Mouse (Mus musculus): ENCODE data around the gene Acads. TPM values are rescaled to one million over a fixed set of nuclear protein-coding genes. Genes with fewer than 3 reads are reported as not detected.
A peak's percentile ranks its signal among the peaks of the same experiment; 100 is the strongest.

Gene Acads
- polyA plus RNA-seq, 1 experiment from 2014 or later: 72.6 TPM

- H3K4me3 ChIP-seq: no peak overlapping the region
- peaks cover 9% of the 10 kb centered on the region; the same call in 1 of the 2 replicates for H3K9me3 ChIP-seq
- peaks cover 97% of the 10 kb centered on the region for H3K36me3 ChIP-seq (replicated peaks)
- H3K27ac ChIP-seq (replicated peaks): no peak overlapping the region
- H3K4me1 ChIP-seq: peaks cover 24% of the 10 kb centered on the region
- H3K27me3 ChIP-seq (replicated peaks; ENCODE audit: low read depth, poor library complexity, severe bottlenecking): no peaks in the 10 kb centered on the region
- WGBS: 82% methylated on average over 3 of the region's 3 CpGs
- no peak for DNase-seq (ENCODE audit: low spot score)
These were observed 28.2 kb upstream of the Acads start for GRCm38 (mm10) chr5:115147388-115147787.

GRCm38 (mm10) chr5:115146747-115147130 lies 27.6 kb upstream of the Acads start:
- peaks cover 9% of the 10 kb centered on the region; the same call in 1 of the 2 replicates for H3K9me3 ChIP-seq
- H3K4me3 ChIP-seq: no peak overlapping the region
- H3K4me1 ChIP-seq: peaks cover 19% of the 10 kb centered on the region
- no peaks in the 10 kb centered on the region for H3K27me3 ChIP-seq (replicated peaks; ENCODE audit: low read depth, poor library complexity, severe bottlenecking)
- H3K27ac ChIP-seq (replicated peaks): no peak overlapping the region
- H3K36me3 ChIP-seq (replicated peaks): peaks cover 100% of the 10 kb centered on the region
- DNase-seq (ENCODE audit: low spot score): no peak

GRCm38 (mm10) chr5:115145976-115146746 lies 27.0 kb upstream of the Acads start:
- peaks cover 95% of the 10 kb centered on the region for H3K36me3 ChIP-seq (replicated peaks)
- WGBS: 85% methylated on average over 6 of the region's 6 CpGs
- DNase-seq (ENCODE audit: low spot score): no peak

DNA sequence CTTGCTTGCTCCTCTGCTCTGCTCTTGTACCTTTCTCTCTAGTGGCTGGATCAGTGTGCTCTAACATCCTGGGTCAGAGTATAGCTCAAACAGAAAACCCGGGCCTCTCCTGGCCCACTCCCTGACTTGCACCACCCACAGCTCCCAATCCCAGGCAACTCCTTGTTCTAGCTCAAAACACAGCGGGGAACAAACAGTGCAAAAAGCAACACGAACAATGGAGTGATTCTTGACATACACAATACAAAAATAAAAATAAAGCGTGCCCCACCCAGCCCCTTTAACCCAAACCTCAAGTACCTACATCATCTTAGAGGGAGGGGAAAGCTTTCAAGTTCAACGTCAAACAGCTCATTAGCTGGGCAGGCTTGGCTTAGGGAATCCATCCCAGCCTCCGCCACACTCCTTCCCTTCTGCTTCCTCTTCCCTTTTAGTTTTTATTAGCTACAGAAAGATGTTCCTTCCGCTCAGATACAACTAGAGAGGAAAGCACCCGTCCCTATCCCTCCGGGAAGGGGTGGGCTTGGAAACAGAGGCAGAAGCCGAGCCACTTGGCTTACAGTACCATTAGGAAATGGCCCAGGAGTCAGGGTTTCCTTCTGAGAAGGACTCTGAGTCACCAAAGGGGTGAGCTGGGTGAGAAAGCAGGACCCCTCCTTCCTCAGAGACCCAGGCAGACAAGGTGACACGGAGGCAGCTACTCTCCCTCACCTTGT lies 26.3 kb upstream of the Acads start:
- WGBS: 85% methylated on average over 11 of the region's 11 CpGs
- Histone ChIP-seq H3K27ac (replicated peaks) (no peak overlapping the region), H3K27me3 (replicated peaks; ENCODE audit: low read depth, poor library complexity, severe bottlenecking) (no peaks in the 10 kb centered on the region), H3K9me3 (peaks cover 9% of the 10 kb centered on the region; the same call in 1 of the 2 replicates), H3K4me1 (peaks cover 20% of the 10 kb centered on the region), H3K36me3 (replicated peaks) (peaks cover 88% of the 10 kb centered on the region), H3K4me3 (no peak overlapping the region)
- no peak for DNase-seq (ENCODE audit: low spot score)

More at GRCm38 (mm10) chr5:115145976-115146746, 27.0 kb upstream of the Acads start:
- peaks cover 9% of the 10 kb centered on the region; the same call in 1 of the 2 replicates for H3K9me3 ChIP-seq
- H3K4me3 ChIP-seq: no peak overlapping the region
- no peak overlapping the region for H3K27ac ChIP-seq (replicated peaks)
- no peaks in the 10 kb centered on the region for H3K27me3 ChIP-seq (replicated peaks; ENCODE audit: low read depth, poor library complexity, severe bottlenecking)
- H3K4me1 ChIP-seq: peaks cover 15% of the 10 kb centered on the region

DNA sequence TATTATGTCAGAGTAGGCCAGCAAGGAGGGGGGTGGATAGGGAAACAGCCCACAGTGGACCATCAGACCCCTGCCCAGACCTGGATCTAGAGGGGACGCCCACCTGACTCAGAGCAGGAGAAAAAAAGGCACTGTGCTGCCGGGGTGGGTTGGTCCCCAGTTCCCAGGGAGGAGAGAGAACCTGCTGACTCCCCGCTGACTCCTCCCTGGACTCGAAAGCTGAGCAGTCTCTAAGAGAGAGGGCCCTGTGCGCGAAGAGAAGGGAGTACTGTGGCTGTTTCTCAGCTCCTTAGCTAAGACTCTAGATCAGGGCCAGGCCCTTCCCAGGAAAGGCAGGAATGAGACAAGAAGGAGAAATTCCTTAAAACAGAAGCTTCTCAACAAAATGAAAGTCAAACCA lies 25.3 kb upstream of the Acads start:
- H3K27ac ChIP-seq (replicated peaks): no peak overlapping the region; the same call in 1 of the 2 replicates
- H3K36me3 ChIP-seq (replicated peaks): peaks cover 78% of the 10 kb centered on the region
- no peak overlapping the region for H3K4me3 ChIP-seq
- H3K4me1 ChIP-seq: peaks cover 20% of the 10 kb centered on the region
- H3K9me3 ChIP-seq: peaks cover 3% of the 10 kb centered on the region; the same call in 1 of the 2 replicates
- WGBS: 74% methylated on average over 6 of the region's 6 CpGs
- H3K27me3 ChIP-seq (replicated peaks; ENCODE audit: low read depth, poor library complexity, severe bottlenecking): no peaks in the 10 kb centered on the region
- no peak for DNase-seq (ENCODE audit: low spot score)

- no peak overlapping the region for H3K27ac ChIP-seq (replicated peaks)
- H3K9me3 ChIP-seq: no peaks in the 10 kb centered on the region
- no peaks in the 10 kb centered on the region for H3K27me3 ChIP-seq (replicated peaks; ENCODE audit: low read depth, poor library complexity, severe bottlenecking)
- H3K4me3 ChIP-seq: no peak overlapping the region
- H3K36me3 ChIP-seq (replicated peaks): peaks cover 69% of the 10 kb centered on the region
- 83% methylated on average over 10 of the region's 10 CpGs for WGBS
- DNase-seq (ENCODE audit: low spot score): no peak
- H3K4me1 ChIP-seq: peaks cover 25% of the 10 kb centered on the region
These were observed 24.4 kb upstream of the Acads start for GRCm38 (mm10) chr5:115143552-115143951.

DNA sequence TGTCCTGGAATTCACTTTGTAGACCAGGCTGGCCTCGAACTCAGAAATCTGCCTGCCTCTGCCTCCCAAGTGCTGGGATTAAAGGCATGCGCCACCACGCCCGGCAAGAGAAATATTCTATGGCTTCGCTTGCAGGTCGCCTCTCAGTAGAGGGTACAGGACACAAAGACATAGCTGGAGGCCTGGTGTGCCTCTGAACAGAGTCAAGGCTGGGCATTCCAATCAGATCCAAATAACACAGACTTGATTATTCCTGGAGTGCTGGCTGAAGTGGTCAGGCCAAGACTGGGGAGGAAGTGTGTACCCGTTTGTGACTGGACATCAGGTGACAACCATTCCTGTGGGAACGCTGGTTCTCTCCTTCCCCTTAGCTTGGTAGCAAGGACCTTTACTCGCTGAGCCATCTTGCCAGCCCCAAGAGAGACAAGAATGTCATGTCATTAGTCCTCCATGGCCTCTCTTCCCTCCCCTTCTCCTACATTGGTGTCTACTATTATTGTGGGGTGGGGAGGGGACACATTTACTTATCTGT lies 23.1 kb upstream of the Acads start:
- no peak for DNase-seq (ENCODE audit: low spot score)
- no peak overlapping the region for H3K4me3 ChIP-seq
- 0 out of 2 replicates have a peak, but pooled peaks cover 5% of the 10 kb centered on the region for H3K27me3 ChIP-seq (replicated peaks; ENCODE audit: low read depth, poor library complexity, severe bottlenecking)
- H3K36me3 ChIP-seq (replicated peaks): peaks cover 56% of the 10 kb centered on the region
- WGBS: 93% methylated on average over 9 of the region's 9 CpGs
- no peak overlapping the region for H3K27ac ChIP-seq (replicated peaks)
- H3K9me3 ChIP-seq: no peaks in the 10 kb centered on the region
- H3K4me1 ChIP-seq: peaks cover 25% of the 10 kb centered on the region

- Histone ChIP-seq H3K4me1 (peaks cover 25% of the 10 kb centered on the region), H3K4me3 (no peak overlapping the region), H3K27me3 (replicated peaks; ENCODE audit: low read depth, poor library complexity, severe bottlenecking) (peaks cover 5% of the 10 kb centered on the region; the same call in 1 of the 2 replicates), H3K36me3 (replicated peaks) (peaks cover 41% of the 10 kb centered on the region), H3K27ac (replicated peaks) (no peak overlapping the region), H3K9me3 (no peaks in the 10 kb centered on the region)
- DNase-seq (ENCODE audit: low spot score): no peak
- 78% methylated on average over 3 of the region's 3 CpGs for WGBS
These were observed 21.6 kb upstream of the Acads start for GRCm38 (mm10) chr5:115140726-115141125.

GRCm38 (mm10) chr5:115139124-115139523 lies 20.0 kb upstream of the Acads start:
- Histone ChIP-seq H3K4me3 (no peak overlapping the region), H3K27ac (replicated peaks) (no peak overlapping the region), H3K4me1 (peaks cover 28% of the 10 kb centered on the region), H3K9me3 (no peaks in the 10 kb centered on the region), H3K27me3 (replicated peaks; ENCODE audit: low read depth, poor library complexity, severe bottlenecking) (peaks cover 5% of the 10 kb centered on the region; the same call in 1 of the 2 replicates), H3K36me3 (replicated peaks) (peaks cover 25% of the 10 kb centered on the region)
- 68% methylated on average over 4 of the region's 4 CpGs for WGBS
- DNase-seq (ENCODE audit: low spot score): no peak

- H3K27ac ChIP-seq (replicated peaks): peak within 1 kb of the TSS; percentile 91
- H3K4me3 ChIP-seq: peak within 1 kb of the TSS; percentile 98
- peaks cover 26% of the 10 kb centered on the region for H3K4me1 ChIP-seq
- H3K36me3 ChIP-seq (replicated peaks): peaks cover 33% of the 10 kb centered on the region
- H3K9me3 ChIP-seq: no peaks in the 10 kb centered on the region
- peaks cover 5% of the 10 kb centered on the region; the same call in 1 of the 2 replicates for H3K27me3 ChIP-seq (replicated peaks; ENCODE audit: low read depth, poor library complexity, severe bottlenecking)
- WGBS: under 1% methylated on average over 81 of the region's 81 CpGs
- peak; percentile 94 for DNase-seq (ENCODE audit: low spot score)
These were observed 15.4 kb upstream of the Acads start, which contains the start of gene Unc119b for GRCm38 (mm10) chr5:115134234-115135165. Unc119b (minus strand) TSS chr5:115134975.

- 60% methylated on average over 6 of the region's 6 CpGs for WGBS
These were observed 14.4 kb upstream of the Acads start for GRCm38 (mm10) chr5:115133358-115134066.

More at GRCm38 (mm10) chr5:115133358-115134066, 14.4 kb upstream of the Acads start:
- Histone ChIP-seq H3K27ac (replicated peaks) (peak overlapping the region; percentile 91), H3K4me3 (peak overlapping the region; percentile 98), H3K9me3 (no peaks in the 10 kb centered on the region), H3K27me3 (replicated peaks; ENCODE audit: low read depth, poor library complexity, severe bottlenecking) (peaks cover 5% of the 10 kb centered on the region; the same call in 1 of the 2 replicates), H3K36me3 (replicated peaks) (peaks cover 43% of the 10 kb centered on the region), H3K4me1 (peaks cover 21% of the 10 kb centered on the region)
- no peak for DNase-seq (ENCODE audit: low spot score)

All from embryonic facial prominence, embryonic 10.5 days (tissue).